Mouse (Mus musculus) heart, adult 2 months (tissue): ENCODE results near the gene Tagln2. TPM values are rescaled to one million over a fixed set of nuclear protein-coding genes. Genes with fewer than 3 reads are reported as not detected.
A peak's percentile ranks its signal among the peaks of the same experiment; 100 is the strongest.

ENCODE experiments used
- DNase-seq, 2 experiments: peaks; one replicate each; pipeline ENCODE4 v3.0.0; 2021
- H3K27ac ChIP-seq: fragments of 200-600 bp; 2 replicates; pipeline ENCODE4 v1.8.1; 2022
- H3K27me3 ChIP-seq: fragments of 200-500 bp; 2 replicates; pipeline ENCODE4 v1.6.1; 2012; ENCODE audit warnings: mild to moderate bottlenecking, low read length, inconsistent platforms, mixed read lengths; ENCODE audit not compliant: control insufficient read depth, insufficient read depth
- H3K36me3 ChIP-seq: fragments of 200-500 bp; 2 replicates; pipeline ENCODE4 v1.6.1; 2012; ENCODE audit warnings: low read length, inconsistent platforms; ENCODE audit not compliant: control insufficient read depth, insufficient read depth
- H3K4me1 ChIP-seq: fragments of 200-500 bp; 2 replicates; pipeline ENCODE4 v1.6.1; 2011; ENCODE audit warnings: low read length; ENCODE audit not compliant: control insufficient read depth, insufficient read depth
- H3K4me3 ChIP-seq: fragments of 200-600 bp; 2 replicates; pipeline ENCODE4 v1.8.1; 2022
- H3K79me2 ChIP-seq: fragments of 200-500 bp; replicated peaks from 2 replicates; pipeline ENCODE4 v1.6.1; 2012; ENCODE audit warnings: mild to moderate bottlenecking, inconsistent platforms, low read length, moderate library complexity, mixed read lengths; ENCODE audit not compliant: control insufficient read depth, insufficient read depth
- H3K9ac ChIP-seq: fragments of 200-500 bp; 2 replicates; pipeline ENCODE4 v1.6.1; 2012; ENCODE audit warnings: low read depth, mild to moderate bottlenecking, control low read depth, inconsistent platforms, low read length, mixed read lengths
- CTCF ChIP-seq: fragments of 200-600 bp; IDR thresholded peaks from 2 replicates; pipeline ENCODE4 v1.8.1; 2022; ENCODE audit warnings: antibody characterized with exemption, mild to moderate bottlenecking, moderate library complexity
- EP300 ChIP-seq: fragments of 200-500 bp; IDR thresholded peaks from 2 replicates; pipeline ENCODE4 v1.6.1; 2011; ENCODE audit warnings: low read depth, low read length, control low read depth; ENCODE audit not compliant: insufficient read depth
- POLR2A ChIP-seq: fragments of 200-500 bp; IDR thresholded peaks from 2 replicates; pipeline ENCODE4 v1.6.1; 2011; ENCODE audit warnings: mild to moderate bottlenecking, low read depth, low read length, control low read depth; ENCODE audit not compliant: insufficient read depth
- WGBS: fragments of 180-500 bp; shearing (Covaris S2); methylation state at CpG from one replicate; pipeline ENCODE4 v1.1.7; 2018; 5-methylcytosine and 5-hydroxymethylcytosine counted together
- intact Hi-C: fragments of 180-260 bp; cut with DNase I; formaldehyde crosslinking; loops from one replicate; pipeline ENCODE4 v1.15.1; 2025
- polyA plus RNA-seq: library from polyadenylated mRNA; depleted of rRNA; stranded (reverse); fragments of >200 nt; gene quantifications from 2 replicates; pipeline ENCODE4 v1.2.3, GENCODE M21; 2012
- total RNA-seq, 2 experiments: library from RNA; stranded (reverse); gene quantifications; 2 replicates each; pipeline ENCODE4 v1.2.3; 2021

Gene Tagln2
- total and polyA plus RNA-seq, 3 experiments: 65.5 to 131 (median 77.8) TPM

DNA sequence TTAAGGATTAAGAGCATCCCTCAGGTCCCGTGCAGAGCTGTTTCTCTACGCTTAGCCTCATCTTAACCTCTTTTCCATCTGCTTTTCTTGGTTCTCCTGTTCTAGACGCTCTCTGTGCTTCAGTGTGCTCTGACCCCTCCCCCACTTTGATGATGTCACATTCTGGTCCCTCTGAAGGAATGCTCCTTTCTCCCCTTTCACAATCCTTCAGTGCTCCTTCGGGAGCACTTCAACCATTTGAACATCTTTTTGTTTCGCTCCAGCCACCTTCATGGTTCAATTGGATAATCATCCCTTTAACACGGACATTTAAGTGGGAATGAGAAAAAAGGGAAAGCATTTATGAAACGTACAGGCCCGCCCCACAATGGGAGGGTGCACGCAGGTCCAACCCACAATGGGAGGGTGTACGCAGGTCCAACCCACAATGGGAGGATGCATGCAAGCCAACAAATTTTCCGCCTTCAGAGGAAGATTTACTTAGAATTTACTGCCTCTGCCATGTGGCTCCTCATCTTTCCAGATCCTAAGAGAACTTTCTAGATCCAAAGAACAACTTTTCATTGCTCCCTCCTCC is 31.5 kb upstream of the Tagln2 start:
- Histone ChIP-seq H3K79me2 (no peaks in the 10 kb centered on the region), H3K27me3 (no peaks in the 10 kb centered on the region), H3K4me3 (no peak overlapping the region), H3K27ac (no peak overlapping the region), H3K36me3 (no peaks in the 10 kb centered on the region), H3K9ac (no peak overlapping the region), H3K4me1 (no peaks in the 10 kb centered on the region; the same call in 1 of the 2 replicates)
- 87% methylated on average over 11 of the region's 11 CpGs for WGBS
- no peak for DNase-seq
- TF ChIP-seq CTCF: no peak
- no peak for TF ChIP-seq POLR2A
- no peak for TF ChIP-seq EP300
- intact Hi-C loops: no loop called here

DNA sequence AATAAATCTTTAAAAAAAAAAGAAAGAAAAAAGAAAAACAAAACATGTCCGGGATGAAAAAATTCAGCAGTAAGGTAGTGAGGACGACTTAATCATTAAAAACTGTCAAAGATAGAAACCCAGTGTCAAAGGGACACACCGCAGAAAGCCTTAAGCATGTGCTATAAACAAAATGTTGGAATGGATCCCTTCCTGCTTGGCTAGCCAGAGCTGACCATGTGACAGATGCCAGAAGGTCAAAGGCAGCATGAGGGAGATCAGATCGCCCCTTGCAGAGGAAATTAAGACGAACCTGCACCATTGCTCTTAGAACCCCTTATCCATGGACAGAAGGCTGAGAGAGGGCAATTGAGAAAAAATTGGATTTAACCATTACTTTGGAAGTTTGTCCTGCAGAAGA is 30.5 kb upstream of the Tagln2 start:
- Histone ChIP-seq H3K9ac (no peak overlapping the region), H3K27ac (no peak overlapping the region)

DNA sequence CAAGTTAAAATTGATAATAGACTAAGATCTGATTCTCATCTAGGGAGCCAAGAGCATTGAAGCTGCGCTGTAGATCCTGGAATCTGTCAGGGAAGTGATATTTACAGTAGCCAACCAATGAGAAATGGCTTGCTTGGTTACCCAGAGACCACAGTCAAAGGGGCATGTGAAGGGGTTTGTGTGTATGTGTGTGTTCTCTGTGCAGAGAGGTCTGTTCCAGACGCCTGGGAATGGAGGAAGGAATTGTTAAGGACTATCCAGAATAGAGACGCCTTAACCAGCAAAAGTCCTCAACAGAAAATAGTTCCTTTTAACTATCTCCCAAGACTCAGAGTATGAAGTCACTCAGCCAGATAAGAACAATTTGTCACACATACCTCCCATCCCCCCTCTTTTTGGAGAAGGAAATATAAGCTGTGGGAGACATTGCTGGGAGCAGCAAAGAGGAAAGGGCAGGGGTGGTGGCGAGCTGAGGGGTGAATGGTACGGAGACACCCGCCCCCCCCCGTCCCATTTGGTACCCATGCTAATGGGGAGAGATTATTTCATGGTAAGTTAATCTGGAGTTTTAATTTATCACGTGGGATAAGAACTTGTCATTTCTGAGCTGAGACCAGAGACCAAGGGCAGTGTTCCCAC is 29.9 kb upstream of the Tagln2 start:
- no peak for DNase-seq
- Histone ChIP-seq H3K27ac (no peak overlapping the region), H3K36me3 (no peaks in the 10 kb centered on the region), H3K4me1 (peaks cover 1% of the 10 kb centered on the region; the same call in 1 of the 2 replicates), H3K79me2 (no peaks in the 10 kb centered on the region), H3K27me3 (no peaks in the 10 kb centered on the region), H3K4me3 (no peak overlapping the region), H3K9ac (no peak overlapping the region)
- intact Hi-C loops: no loop called here
- 40% methylated on average over 8 of the region's 8 CpGs for WGBS
- TF ChIP-seq CTCF (no peak), EP300 (no peak), POLR2A (no peak)

More for the DNA sequence above, 30.5 kb upstream of the Tagln2 start:
- Histone ChIP-seq H3K4me3 (no peak overlapping the region), H3K27me3 (no peaks in the 10 kb centered on the region), H3K79me2 (no peaks in the 10 kb centered on the region), H3K4me1 (no peaks in the 10 kb centered on the region; the same call in 1 of the 2 replicates), H3K36me3 (no peaks in the 10 kb centered on the region)
- intact Hi-C loops: no loop called here
- no peak for TF ChIP-seq POLR2A
- no peak for TF ChIP-seq CTCF
- TF ChIP-seq EP300: no peak
- no peak for DNase-seq
- 35% methylated on average over 5 of the region's 5 CpGs for WGBS

DNA sequence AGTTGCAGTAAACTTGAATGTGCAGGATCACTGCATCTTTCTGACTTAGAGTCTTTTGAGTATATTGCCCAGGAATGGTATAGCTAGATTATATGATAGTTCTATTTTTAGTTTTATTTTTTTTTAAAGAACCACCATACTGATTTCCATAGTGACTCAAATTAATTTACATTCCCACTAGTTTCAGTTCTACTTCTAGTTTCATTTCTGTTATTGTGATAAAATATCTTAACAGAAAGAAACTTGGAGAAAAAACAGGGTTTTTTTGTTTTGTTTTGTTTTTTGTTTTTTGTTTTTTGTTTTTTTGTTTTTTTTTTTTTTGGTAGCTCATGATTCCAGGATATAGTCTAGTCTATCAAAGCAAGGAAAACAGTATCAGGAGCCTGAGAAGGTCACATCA is 26.9 kb upstream of the Tagln2 start:
- H3K36me3 ChIP-seq: no peaks in the 10 kb centered on the region
- no peak for TF ChIP-seq EP300
- no peak for TF ChIP-seq POLR2A
- no peak for TF ChIP-seq CTCF

GRCm38 (mm10) chr1:172474196-172474595 is 25.7 kb upstream of the Tagln2 start:
- intact Hi-C loops: no loop called here
- TF ChIP-seq EP300 (no peak), POLR2A (no peak), CTCF (no peak)
- Histone ChIP-seq H3K9ac (no peak overlapping the region), H3K79me2 (no peaks in the 10 kb centered on the region), H3K36me3 (no peaks in the 10 kb centered on the region), H3K4me1 (peaks cover 1% of the 10 kb centered on the region; the same call in 1 of the 2 replicates), H3K27ac (no peak overlapping the region), H3K4me3 (no peak overlapping the region), H3K27me3 (no peaks in the 10 kb centered on the region)
- DNase-seq: no peak
- WGBS: 83% methylated on average over 3 of the region's 3 CpGs

More for the DNA sequence above, 26.9 kb upstream of the Tagln2 start:
- intact Hi-C loops: no loop called here
- no peaks in the 10 kb centered on the region for H3K79me2 ChIP-seq
- peaks cover 1% of the 10 kb centered on the region; the same call in 1 of the 2 replicates for H3K4me1 ChIP-seq
- DNase-seq: no peak
- H3K9ac ChIP-seq: no peak overlapping the region
- no peaks in the 10 kb centered on the region for H3K27me3 ChIP-seq
- H3K4me3 ChIP-seq: no peak overlapping the region
- H3K27ac ChIP-seq: no peak overlapping the region

DNA sequence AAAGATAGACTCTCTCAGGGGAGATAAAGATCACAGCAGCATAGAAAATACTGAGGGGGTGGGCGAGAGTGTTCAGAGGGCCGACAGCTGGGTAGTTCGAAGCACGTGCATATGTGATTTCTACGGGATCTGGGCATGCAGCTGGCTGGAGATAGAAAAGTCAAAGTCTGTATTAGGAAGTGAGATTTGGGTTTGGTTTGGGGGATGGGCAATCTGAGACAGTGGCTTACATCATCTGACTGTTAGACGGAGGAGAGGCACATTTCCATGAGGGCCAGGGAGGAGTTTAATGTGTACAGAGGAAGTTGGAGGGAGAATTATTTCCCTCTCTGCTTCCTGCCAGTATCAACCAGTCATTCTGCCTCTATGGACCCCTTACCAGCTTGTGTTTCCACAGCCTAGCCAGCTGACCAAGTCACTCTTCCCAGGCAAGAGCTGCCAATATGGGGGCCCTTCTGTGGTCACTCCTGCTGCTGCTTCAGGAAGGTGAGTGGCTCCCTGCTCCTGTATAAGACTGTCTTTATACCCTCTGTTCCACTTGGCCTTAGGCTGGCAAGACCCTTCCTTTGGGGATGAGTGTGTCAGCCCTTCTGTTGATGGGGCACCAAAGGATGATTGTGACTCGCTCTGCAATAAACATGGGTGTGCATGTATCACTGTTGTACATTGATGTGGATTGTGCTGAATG is 24.6 kb upstream of the Tagln2 start, which contains the start of gene Slamf9:
Gene Slamf9, plus strand, starts transcription at position 305 of the 688 bp plus-strand sequence.
- DNase-seq: peak in 1 of 2 experiments; percentile 45
- Histone ChIP-seq H3K36me3 (no peaks in the 10 kb centered on the region), H3K9ac (no peak within 1 kb of the TSS), H3K27me3 (no peaks in the 10 kb centered on the region), H3K27ac (no peak within 1 kb of the TSS), H3K79me2 (no peaks in the 10 kb centered on the region), H3K4me1 (peaks cover 1% of the 10 kb centered on the region; the same call in 1 of the 2 replicates), H3K4me3 (no peak within 1 kb of the TSS)
- intact Hi-C loops: no loop called here
- TF ChIP-seq POLR2A (0 out of 2 replicates have a peak, but pooled peaks have one; percentile 10), CTCF (no peak)
- 36% methylated on average over 7 of the region's 7 CpGs for WGBS
